Mouse (Mus musculus) cerebellum, postnatal 4 days (tissue): ENCODE results near the gene Tspan32.

Source experiments
- DNase-seq, 2 experiments: peaks; one replicate each; pipeline ENCODE4 v3.0.0; 2022; ENCODE audit warnings: low spot score in 2 of 2, mixed read lengths in 1 of 2

The Tspan32 gene

GRCm38 (mm10) chr7:143004727-143005343, at the start of gene Tspan32:
Tspan32 (plus strand) TSS chr7:143005046.
- no peak for DNase-seq

DNA sequence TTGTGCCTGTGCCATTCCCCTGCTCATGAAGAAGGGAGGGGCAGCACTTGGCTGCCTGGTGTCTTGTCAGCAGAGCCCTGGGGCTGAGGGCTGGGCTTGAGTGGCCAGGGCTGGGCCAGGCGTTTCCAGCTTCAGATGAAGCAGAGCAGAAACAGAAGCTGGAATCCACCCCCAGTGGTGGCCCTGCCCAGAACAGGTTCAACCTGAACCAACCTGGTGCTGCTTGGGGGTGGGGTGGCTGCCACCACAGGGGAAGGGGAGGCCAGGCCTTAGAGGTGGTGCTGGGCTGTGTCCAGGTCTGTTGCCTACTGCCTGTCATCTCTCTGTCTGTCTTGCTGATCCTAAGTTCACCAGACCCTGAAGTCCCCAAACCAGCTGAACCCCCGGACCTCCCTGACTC, 48.8 kb upstream of the Tspan32 start:
- DNase-seq, result no peak

- DNase-seq, result no peak
Measured at GRCm38 (mm10) chr7:142958817-142959216, 46.0 kb upstream of the Tspan32 start.

DNA sequence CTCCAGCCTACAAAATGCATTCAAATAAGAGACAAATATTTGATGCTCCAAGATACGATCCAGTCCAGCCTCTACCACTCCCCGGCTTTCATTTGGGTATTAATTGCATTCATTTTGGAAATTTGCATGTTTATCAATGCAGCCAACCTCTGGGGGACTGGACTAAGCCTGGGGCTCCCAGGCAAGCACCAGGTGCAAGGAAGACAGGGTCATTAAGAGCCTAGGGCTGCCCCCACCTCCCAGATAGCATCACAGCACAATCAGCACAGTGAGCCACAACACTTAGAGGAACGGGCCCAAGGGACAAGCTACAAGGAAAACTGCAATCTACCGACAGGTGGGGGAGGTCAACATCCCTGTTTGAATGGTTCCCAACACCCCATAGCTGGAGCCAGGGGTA, 45.1 kb upstream of the Tspan32 start:
- DNase-seq, result no peak

- no peak for DNase-seq
Measured at GRCm38 (mm10) chr7:142967414-142967883, 37.4 kb upstream of the Tspan32 start.

- peak; percentile 32 to 50 for DNase-seq
Measured at GRCm38 (mm10) chr7:142967884-142968808, 36.7 kb upstream of the Tspan32 start.

GRCm38 (mm10) chr7:142968809-142969511, 35.9 kb upstream of the Tspan32 start, which contains the start of gene Ascl2:
Ascl2 (minus strand) TSS chr7:142969264.
- DNase-seq, result peak in 1 of 2 experiments; percentile 22

DNA sequence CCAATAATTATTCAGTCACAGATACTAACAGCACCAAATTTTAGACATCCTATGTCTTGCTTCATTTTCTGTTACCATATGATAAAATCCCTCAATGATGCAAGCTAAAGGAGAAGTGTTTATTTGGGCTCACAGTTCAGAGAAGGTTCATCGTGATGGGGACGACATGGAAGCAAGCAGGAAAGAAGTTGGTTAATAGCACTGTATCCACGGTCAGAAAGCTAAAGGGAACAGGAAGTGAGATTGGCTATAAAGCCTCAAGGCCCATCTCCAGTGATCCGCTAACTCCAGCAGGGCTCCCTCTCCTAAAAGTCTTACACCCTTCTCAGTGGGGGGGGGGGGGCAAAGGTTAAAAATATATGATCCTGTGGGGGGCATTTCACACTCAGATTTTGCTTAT, 22.9 kb upstream of the Tspan32 start:
- no peak for DNase-seq

- DNase-seq, result no peak
Measured at GRCm38 (mm10) chr7:142985146-142985545, 19.7 kb upstream of the Tspan32 start.

DNA sequence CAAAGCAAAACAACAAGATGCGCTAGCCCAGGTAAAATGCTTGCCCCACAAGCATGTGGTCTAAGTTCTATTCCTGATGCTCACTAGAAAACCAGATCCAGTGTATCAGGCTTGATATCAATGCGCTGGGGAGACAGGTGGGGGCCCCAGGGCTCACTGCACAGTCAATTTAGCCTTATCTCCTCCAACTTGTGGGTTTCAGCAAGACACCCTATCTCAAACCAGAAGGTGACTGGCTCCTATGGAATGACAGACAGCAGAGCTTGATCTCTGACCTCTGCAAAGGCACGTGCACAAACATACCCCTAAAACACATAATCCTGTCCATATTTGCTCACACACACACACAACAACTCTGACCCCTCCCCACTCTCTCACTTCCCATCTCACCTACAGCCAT, 17.1 kb upstream of the Tspan32 start:
- DNase-seq, result no peak

DNA sequence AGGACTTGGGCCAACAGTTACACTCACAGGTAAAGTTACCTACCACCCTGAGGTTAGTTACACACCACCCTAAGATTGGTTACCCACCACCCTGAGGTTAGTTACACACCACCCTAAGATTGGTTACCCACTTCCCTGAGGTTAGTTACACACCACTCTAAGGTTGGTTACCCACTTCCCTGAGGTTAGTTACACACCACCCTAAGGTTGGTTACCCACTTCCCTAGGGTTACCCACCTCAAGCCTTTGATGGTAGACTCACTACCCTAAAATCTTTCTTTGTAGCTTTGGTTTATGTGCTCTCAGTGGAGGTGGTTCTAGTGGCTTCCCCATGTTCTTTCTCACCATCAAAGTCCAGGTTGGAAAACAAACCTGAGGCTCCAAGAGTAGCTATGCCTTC, 9.8 kb upstream of the Tspan32 start:
- no peak for DNase-seq

DNA sequence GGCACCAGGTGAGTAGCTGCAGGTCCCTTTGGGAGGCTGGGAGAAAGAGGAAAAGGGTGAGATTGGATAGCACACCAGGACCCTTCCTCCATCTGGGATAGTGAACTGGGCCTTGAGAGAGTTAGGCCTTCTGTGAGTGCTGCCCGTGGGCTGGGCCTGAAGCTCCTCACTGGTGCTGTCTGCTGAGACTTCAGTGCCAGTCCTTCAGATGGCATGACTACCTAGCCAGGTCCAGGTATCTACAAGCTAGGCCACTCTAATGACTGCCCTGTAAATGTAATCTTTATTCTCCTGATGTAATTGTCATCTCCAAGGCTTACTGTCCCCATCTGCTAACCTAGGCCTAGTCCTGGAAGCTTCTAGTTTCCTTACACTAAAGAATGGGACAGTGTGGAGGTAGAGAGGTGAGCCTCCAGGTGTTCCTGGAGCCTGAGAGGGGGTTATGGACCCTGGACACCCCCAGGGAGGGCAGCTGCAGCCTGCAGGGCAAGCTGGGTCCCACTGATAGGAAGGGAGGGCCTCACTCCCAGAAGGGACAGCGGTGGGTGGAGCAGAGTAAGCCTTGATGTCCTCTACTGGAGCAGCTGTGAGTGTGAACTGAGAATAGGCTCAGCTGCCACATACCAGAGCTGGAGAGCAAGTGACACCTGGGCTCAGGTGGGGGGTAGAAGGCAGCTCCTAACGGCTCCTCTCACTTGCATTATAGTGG, 9.1 kb upstream of the Tspan32 start:
- no peak for DNase-seq

GRCm38 (mm10) chr7:142996998-142997397, 7.8 kb upstream of the Tspan32 start:
- no peak for DNase-seq

DNA sequence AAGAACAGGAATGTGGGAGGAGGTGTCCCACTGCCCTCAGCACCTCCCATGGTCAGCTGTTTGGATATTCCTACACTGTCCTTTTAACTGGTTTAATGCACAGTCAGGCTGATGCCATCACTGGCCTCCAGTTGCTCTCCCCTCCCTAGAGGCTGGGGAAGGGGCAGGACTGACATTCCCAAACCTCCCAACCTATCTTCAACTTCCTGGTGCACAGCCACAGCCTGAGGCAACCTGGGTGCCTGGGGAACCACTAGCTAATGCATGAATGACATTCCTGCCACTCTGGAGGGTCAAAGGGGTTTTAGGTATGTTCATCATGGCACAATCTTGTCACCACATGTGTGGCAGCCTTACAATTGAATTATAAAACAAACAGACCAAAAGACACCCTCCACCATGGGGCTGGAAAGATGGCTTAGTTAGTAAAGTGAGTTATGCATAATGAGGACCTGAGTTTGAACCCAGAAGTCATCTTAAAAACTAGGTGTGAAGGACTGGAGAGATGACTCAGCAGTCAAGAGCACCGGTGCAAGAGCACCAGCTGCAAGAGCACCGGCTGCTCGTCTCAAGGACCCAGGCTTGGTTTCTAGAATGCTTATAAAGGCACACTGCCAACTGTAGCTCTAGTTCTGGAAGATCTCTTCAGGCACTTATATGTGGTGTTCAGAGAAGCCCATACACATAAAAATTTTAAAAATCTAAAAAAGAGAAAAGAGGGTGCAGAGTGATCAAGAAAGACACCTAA, 7.3 kb upstream of the Tspan32 start:
- DNase-seq, result no peak

GRCm38 (mm10) chr7:143002679-143003078, 2.2 kb upstream of the Tspan32 start:
- no peak for DNase-seq

GRCm38 (mm10) chr7:143005344-143006096, 674 bp downstream of the Tspan32 start:
- DNase-seq, result no peak

- no peak for DNase-seq
Measured at GRCm38 (mm10) chr7:143006097-143006755, 1.4 kb downstream of the Tspan32 start.

DNA sequence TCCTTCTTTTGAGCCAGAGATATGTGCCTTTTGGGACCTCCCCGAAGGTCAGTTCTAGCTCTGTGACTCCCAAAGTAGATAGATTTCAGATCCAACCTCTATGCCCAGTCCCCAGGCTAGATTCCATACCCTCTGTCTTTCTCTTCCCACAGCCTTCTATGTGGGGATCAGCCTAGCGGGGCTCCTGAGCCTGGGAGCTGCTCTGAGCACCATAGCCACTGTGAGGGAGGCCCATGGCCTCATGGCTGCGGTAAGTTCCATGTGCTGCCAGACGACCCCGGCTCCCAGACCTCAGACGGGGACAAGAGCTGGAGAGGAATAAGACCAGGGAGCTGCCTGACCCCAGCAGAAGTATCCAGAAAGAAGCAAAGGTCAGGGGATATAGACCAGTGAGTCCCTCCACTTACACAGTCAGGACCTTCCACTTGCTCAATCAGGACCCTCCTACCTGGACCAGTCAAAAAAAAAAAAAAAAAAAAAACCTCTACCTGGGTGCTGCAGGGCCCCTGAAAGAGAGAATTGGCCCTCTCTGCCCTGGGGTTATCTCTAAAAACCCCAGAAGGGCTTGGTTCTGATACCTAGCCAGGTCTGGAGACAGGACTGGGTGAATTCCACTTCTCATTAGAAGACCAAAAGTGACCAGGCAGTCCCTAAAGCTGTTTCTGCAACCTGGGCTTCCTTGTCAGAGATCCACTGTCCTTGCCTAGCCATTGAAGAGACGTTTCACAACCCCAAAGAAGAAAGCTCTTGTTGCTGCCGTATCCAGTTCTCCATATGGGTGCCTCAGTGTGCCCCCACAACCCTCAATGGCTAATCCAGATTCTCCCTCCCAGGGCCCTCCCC, 2.1 kb downstream of the Tspan32 start:
- no peak for DNase-seq
